Mouse (Mus musculus) limb, embryonic 14.5 days (tissue): Measurements from ENCODE around the gene Cldn7. TPM values are rescaled to one million over a fixed set of nuclear protein-coding genes. Genes with fewer than 3 reads are reported as not detected.

Experiments
- ATAC-seq: fragments of 200-750 bp; cut with Nextera tagmentation; 2 replicates; pipeline ENCODE4 v1.8.0; 2017; ENCODE audit warnings: low read depth, moderate number of reproducible peaks, moderate TSS enrichment; ENCODE audit not compliant: low FRiP score
- DNase-seq: peaks from one replicate; pipeline ENCODE4 v3.0.0-alpha.2; 2015; ENCODE audit warnings: low spot score
- H3K27ac ChIP-seq: fragments of 300-500 bp; sonication (generic); replicated peaks from 2 replicates; pipeline ENCODE4 v1.5.1; 2014; ENCODE audit warnings: low read depth, mild to moderate bottlenecking, low read length, moderate library complexity, mixed read lengths
- H3K27me3 ChIP-seq: fragments of 300-500 bp; sonication (generic); 2 replicates; pipeline ENCODE4 v1.6.1; 2014; ENCODE audit warnings: low read length, mixed read lengths; ENCODE audit not compliant: control insufficient read depth, insufficient read depth
- H3K36me3 ChIP-seq: fragments of 300-500 bp; sonication (generic); 2 replicates; pipeline ENCODE4 v1.6.1; 2014; ENCODE audit warnings: mild to moderate bottlenecking, low read length, moderate library complexity, mixed read lengths; ENCODE audit not compliant: control insufficient read depth, insufficient read depth
- H3K4me1 ChIP-seq: fragments of 300-500 bp; sonication (generic); 2 replicates; pipeline ENCODE4 v1.6.1; 2014; ENCODE audit warnings: antibody characterized with exemption, low read length, mixed read lengths; ENCODE audit not compliant: control insufficient read depth, insufficient read depth
- H3K4me2 ChIP-seq: fragments of 300-500 bp; sonication (generic); replicated peaks from 2 replicates; pipeline ENCODE4 v1.6.1; 2014; ENCODE audit warnings: low read depth, mild to moderate bottlenecking, low read length, moderate library complexity; ENCODE audit not compliant: severe bottlenecking
- H3K4me3 ChIP-seq: fragments of 300-500 bp; sonication (generic); replicated peaks from 2 replicates; pipeline ENCODE4 v1.5.1; 2014; ENCODE audit warnings: low read length
- H3K9ac ChIP-seq: fragments of 300-500 bp; sonication (generic); 2 replicates; pipeline ENCODE4 v1.6.1; 2014; ENCODE audit warnings: mild to moderate bottlenecking, low read depth, low read length, moderate library complexity; ENCODE audit not compliant: severe bottlenecking
- H3K9me3 ChIP-seq: fragments of 300-500 bp; sonication (generic); 2 replicates; pipeline ENCODE4 v1.6.1; 2016; ENCODE audit warnings: low read length; ENCODE audit not compliant: control insufficient read depth
- POLR2A ChIP-seq: fragments of 200-500 bp; IDR thresholded peaks from 2 replicates; pipeline ENCODE4 v1.8.0; 2012; ENCODE audit warnings: inconsistent platforms, mild to moderate bottlenecking, moderate library complexity, borderline replicate concordance; ENCODE audit not compliant: insufficient read depth, insufficient read length; ENCODE audit errors: extremely low read depth
- WGBS: fragments of 180-500 bp; shearing (Covaris S2); extraction: QIAGEN DNeasy Blood & Tissue Kit; methylation state at CpG from one replicate; pipeline ENCODE4 v1.1.7; 2014; 5-methylcytosine and 5-hydroxymethylcytosine counted together
- polyA plus RNA-seq, 2 experiments: library from polyadenylated mRNA; depleted of rRNA in 1 of 2; stranded (reverse) in 1 of 2; unstranded in 1 of 2; fragments of >200 nt; fragmentation: Nextera tagmentation in 1 of 2; extraction: Ambion mirVana in 1 of 2; gene quantifications; 2 replicates each; pipeline versions ENCODE4 v1.2.1 to v1.2.3; 2012 to 2014

The Cldn7 gene
- polyA plus RNA-seq, 2 experiments, result 6.3 to 7.6 TPM

- Histone ChIP-seq H3K4me1 (0 out of 2 replicates have a peak, but pooled peaks cover 3% of the 10 kb centered on the region), H3K36me3 (peaks cover 58% of the 10 kb centered on the region), H3K4me2 (no peak overlapping the region), H3K9me3 (no peaks in the 10 kb centered on the region), H3K9ac (no peak overlapping the region), H3K4me3 (no peak overlapping the region), H3K27ac (no peak overlapping the region), H3K27me3 (peaks cover 43% of the 10 kb centered on the region)
- WGBS, result 85% methylated on average over 4 of the region's 4 CpGs
- no peak for TF ChIP-seq POLR2A
- DNase-seq (no peak), ATAC-seq (no peak)
Observed at GRCm38 (mm10) chr11:69968793-69969192, 4.2 kb downstream of the Cldn7 start.

DNA sequence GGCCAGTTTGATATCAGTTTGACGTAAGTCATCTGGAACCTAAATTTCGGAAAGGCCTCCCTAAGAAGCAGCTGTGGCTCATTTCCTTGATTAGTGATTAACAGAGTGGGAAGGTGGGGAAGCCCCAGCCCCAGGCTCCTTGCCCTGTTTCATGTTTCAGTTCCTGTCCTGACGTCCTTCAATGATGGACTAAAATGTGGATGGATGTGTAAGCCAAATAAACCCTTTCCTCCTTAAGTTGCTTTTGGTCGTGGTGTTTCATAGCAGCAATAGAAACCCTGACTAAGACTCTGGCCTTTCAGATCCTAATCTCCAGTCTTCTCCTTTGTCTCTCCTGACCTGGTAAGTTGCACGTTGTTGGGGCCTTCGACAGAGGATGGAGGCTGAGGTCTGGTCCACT lies 5.6 kb downstream of the Cldn7 start:
- no peak overlapping the region for H3K27ac ChIP-seq
- H3K9ac ChIP-seq, result no peak overlapping the region
- no peaks in the 10 kb centered on the region for H3K9me3 ChIP-seq
- no peak for TF ChIP-seq POLR2A
- H3K4me2 ChIP-seq, result no peak overlapping the region
- H3K36me3 ChIP-seq, result peaks cover 71% of the 10 kb centered on the region
- ATAC-seq (no peak), DNase-seq (no peak)
- WGBS, result 83% methylated on average over 6 of the region's 6 CpGs
- H3K4me1 ChIP-seq, result 0 out of 2 replicates have a peak, but pooled peaks cover 3% of the 10 kb centered on the region
- no peak overlapping the region for H3K4me3 ChIP-seq
- peaks cover 31% of the 10 kb centered on the region for H3K27me3 ChIP-seq

GRCm38 (mm10) chr11:69970775-69971174 lies 6.2 kb downstream of the Cldn7 start:
- ATAC-seq (no peak), DNase-seq (no peak)
- Histone ChIP-seq H3K9me3 (no peaks in the 10 kb centered on the region), H3K27me3 (peaks cover 26% of the 10 kb centered on the region), H3K36me3 (peaks cover 77% of the 10 kb centered on the region), H3K9ac (no peak overlapping the region), H3K4me2 (no peak overlapping the region), H3K27ac (no peak overlapping the region), H3K4me3 (no peak overlapping the region), H3K4me1 (0 out of 2 replicates have a peak, but pooled peaks cover 3% of the 10 kb centered on the region)
- WGBS, result 86% methylated on average over 3 of the region's 3 CpGs
- no peak for TF ChIP-seq POLR2A

- Histone ChIP-seq H3K36me3 (peaks cover 72% of the 10 kb centered on the region), H3K9ac (no peak overlapping the region), H3K4me2 (no peak overlapping the region), H3K27ac (no peak overlapping the region), H3K4me1 (peaks cover 6% of the 10 kb centered on the region), H3K9me3 (no peaks in the 10 kb centered on the region), H3K4me3 (no peak overlapping the region), H3K27me3 (no peaks in the 10 kb centered on the region)
- DNase-seq (no peak), ATAC-seq (no peak)
- 98% methylated on average over 2 of the region's 2 CpGs for WGBS
- no peak for TF ChIP-seq POLR2A
Observed at GRCm38 (mm10) chr11:69974907-69975306, 10.3 kb downstream of the Cldn7 start.

DNA sequence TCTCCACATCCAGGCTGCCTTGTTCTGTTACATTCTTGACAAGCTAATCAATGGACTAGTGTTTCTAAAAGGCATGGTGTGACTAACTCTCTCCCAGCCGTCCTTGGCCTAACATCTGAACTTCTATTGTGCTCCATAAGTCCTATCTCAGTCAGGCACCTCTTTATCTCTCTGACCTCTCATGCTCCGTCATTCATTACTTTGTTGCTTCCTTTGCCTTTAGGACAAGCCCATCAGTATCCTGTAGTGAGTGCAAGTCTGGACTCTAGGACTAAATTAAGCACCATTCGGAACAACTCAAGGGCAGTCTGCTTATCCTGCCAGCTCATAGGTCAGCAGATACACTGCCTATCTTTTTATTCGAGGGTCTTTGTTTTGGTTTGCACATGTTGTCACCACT lies 11.7 kb downstream of the Cldn7 start:
- H3K4me2 ChIP-seq, result no peak overlapping the region
- H3K36me3 ChIP-seq, result peaks cover 61% of the 10 kb centered on the region
- ATAC-seq, result no peak
- H3K9me3 ChIP-seq, result no peaks in the 10 kb centered on the region
- no peaks in the 10 kb centered on the region for H3K27me3 ChIP-seq
- no peak for DNase-seq
- 93% methylated on average over 4 of the region's 4 CpGs for WGBS
- no peak overlapping the region for H3K4me3 ChIP-seq
- peaks cover 6% of the 10 kb centered on the region for H3K4me1 ChIP-seq
- H3K9ac ChIP-seq, result no peak overlapping the region
- no peak overlapping the region for H3K27ac ChIP-seq
- TF ChIP-seq POLR2A, result no peak

DNA sequence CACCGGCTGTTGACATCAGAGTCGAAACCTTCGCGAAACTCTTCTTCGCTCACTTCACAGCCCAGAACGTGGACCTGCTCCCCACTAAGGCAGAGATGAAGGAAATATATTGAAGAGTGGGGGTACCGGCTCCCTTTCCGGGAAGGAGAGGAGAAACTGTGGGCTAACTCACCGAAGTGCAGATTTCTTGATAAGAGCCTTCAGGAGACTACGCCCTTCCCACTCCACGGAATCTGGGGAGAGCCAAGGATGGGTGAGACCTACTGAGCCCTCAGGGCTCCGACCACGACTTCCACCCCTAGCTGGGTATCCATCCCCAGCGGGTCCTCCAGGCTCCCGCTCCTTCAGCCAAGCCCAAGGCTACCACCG lies 15.2 kb downstream of the Cldn7 start:
- H3K9ac ChIP-seq, result peak overlapping the region; percentile 96
- peak overlapping the region; percentile 97 for H3K27ac ChIP-seq
- ATAC-seq (no peak), DNase-seq (no peak)
- peaks cover 37% of the 10 kb centered on the region for H3K36me3 ChIP-seq
- no peak for TF ChIP-seq POLR2A
- H3K4me1 ChIP-seq, result peaks cover 19% of the 10 kb centered on the region
- H3K4me3 ChIP-seq, result peak overlapping the region; percentile 99
- whole genome bisulfite sequencing, result 3% methylated on average over 16 of the region's 16 CpGs
- H3K4me2 ChIP-seq, result peak overlapping the region; percentile 88
- no peaks in the 10 kb centered on the region for H3K27me3 ChIP-seq
- H3K9me3 ChIP-seq, result no peaks in the 10 kb centered on the region
